Mouse (Mus musculus): Measurements from ENCODE around the gene Rasip1. TPM values are rescaled to one million over a fixed set of nuclear protein-coding genes. Genes with fewer than 3 reads are reported as not detected.

Gene Rasip1
- 10 to 100 TPM; 51.9 to 52.4 TPM for total RNA-seq (2021)

DNA sequence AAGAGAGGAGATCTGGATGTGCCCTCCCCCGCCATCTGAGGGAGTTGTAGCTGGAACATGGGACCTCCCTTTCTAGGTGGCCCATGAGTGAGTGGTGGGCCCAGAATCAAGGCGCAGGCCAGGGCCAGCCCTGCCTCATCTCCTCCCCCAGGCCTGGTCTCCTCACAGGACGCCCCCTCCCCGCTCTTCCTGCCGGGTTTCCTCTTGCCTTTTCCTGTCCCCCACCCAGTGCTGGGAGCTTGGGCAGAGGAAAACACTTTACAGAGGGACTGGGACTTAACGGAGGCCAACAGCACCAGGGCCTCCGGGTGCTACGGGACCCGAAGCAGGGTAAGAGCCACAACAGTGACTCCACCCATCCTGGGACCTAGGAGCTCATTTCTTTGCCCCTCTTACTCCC is at the start of gene Rasip1:
Gene Rasip1 (plus strand): TSS at position 228 of the 400 bp plus-strand sequence.
- peak; percentile 60 to 62 for DNase-seq
- intact Hi-C loops (cut with DNase I): no loop called here

DNA sequence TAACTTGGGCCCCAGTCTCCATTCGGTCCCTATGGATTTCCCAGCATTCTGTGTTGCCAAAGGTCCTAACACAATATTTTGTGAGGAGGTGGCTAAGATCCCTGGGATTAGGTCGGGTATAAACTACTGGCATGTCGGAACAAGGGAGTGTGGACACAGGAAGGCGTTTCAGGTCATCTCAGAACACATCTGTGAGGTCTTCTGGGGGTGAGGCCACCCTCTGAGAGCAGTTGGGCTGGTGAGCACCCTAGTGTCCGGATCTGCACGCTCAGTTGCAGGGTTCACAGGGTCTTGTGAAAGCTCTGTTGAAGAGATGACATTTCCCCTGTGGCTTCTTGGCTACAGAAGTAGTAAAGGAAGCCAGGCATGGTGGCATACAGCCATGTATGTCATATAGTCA is 41.4 kb upstream of the Rasip1 start:
- intact Hi-C loops (cut with DNase I): no loop called here
- no peak for DNase-seq

DNA sequence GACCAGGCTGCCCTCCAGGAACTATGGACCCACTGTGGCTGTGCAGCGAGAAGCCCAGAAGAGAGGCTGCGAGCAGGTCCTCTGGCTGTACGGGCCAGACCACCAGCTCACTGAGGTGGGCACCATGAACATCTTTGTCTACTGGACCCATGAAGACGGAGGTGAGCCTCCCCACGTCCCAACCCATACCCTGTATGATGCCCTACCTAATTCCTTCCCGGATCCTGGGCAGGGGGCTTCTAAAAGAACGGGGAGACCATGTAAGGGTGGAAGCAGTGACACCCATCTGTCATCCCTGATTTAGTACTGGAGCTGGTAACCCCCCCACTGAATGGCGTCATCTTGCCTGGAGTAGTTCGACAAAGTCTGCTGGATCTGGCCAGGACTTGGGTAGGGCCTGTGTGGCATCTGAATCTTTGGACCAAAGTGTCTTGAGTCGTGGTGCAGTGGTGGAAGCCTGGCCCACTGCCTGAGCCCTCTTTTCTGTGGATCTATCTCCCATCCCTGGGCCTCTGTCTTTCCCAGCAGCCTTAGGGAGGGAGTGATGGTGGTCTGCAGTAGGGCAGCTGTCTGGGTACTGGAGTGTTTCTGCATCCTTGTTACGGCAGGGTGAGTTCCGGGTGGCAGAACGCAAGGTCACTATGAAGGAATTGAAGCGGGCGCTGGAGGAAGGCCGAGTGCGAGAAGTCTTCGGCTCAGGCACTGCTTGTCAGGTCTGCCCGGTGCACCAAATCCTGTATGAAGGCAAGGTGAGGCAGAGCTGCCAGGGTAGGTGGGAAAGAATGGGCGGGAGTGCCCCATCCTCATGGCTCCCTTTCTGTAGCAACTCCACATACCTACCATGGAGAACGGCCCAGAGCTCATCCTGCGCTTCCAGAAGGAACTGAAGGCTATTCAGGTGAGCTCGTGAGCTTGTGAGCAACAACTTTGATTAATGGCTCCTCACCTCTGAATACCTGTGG is 39.4 kb upstream of the Rasip1 start:
- intact Hi-C loops (cut with DNase I): loop anchor here (2.0 kb wide), 1 partner anchor 17 kb away; the partner anchor contains the start of gene Bcat2
- no peak for DNase-seq

DNA sequence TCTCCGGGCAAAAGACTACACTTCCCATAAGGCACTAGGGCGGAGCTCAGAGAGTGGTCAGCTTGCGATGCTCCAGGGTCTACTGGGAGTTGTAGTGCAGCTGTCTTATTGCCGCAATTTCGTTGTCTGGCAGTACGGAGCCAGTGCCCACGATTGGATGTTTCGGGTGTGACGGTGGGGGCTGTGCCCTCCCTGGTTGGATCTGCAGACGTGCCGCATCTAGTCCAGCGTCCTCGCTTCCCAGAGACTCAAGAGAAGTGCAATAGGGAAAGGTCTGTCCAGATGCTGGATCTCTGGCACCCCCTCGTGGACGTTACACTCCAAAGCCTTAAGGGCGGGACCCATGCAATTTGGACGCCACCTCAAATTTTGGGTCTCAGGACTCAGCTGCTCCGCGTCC is 38.1 kb upstream of the Rasip1 start:
- DNase-seq: peak; percentile 96 to 97
- intact Hi-C loops (cut with DNase I): loop anchor here (2.0 kb wide), 1 partner anchor 18 kb away; the partner anchor contains the start of gene Bcat2

DNA sequence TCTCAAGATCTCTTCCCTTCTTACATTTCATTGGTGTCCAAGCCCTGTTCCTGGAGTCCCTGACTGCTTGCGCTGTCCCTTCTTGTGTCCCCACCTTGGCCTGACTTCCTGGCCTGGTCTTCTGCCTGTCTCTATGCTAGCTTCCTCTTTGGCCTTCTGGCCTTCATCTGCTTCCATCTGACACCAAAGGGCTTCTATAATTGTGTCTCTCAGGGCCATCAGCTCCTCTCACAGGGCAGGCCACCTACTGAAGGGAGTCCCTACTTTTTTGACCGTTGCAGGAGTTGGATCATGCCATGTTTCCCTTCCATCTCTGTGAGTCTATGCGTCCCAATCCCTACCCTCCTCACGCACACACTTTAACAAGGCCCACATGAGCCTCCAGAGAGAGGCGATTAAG is 37.4 kb upstream of the Rasip1 start:
- DNase-seq: no peak
- intact Hi-C loops (cut with DNase I): loop anchor here (1.0 to 2.0 kb wide), 2 partner anchors 19 to 34 kb away; partner anchors contain the start of gene Bcat2

DNA sequence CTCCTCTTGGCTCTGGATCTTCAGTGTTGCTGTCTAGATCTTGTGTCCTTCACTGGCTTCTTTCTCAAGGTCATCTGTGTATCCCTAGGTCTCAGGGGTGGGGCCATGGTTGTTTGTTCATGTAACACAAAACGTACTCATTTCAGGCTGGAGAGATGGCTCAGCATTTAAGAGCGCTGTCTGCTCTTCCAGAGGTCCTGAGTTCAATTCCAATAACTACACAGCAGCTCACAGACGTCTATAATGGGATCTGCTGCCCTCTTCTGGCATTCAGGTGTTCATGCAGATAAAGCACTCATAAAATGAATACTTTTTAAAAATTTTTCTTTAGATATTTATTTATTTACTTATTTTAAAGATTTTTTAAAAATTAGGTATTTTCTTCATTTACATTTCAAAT is 36.4 kb upstream of the Rasip1 start:
- no peak for DNase-seq
- intact Hi-C loops (cut with DNase I): loop anchor here (1.0 kb wide), 1 partner anchor 35 kb away; no protein-coding TSS in a partner anchor

DNA sequence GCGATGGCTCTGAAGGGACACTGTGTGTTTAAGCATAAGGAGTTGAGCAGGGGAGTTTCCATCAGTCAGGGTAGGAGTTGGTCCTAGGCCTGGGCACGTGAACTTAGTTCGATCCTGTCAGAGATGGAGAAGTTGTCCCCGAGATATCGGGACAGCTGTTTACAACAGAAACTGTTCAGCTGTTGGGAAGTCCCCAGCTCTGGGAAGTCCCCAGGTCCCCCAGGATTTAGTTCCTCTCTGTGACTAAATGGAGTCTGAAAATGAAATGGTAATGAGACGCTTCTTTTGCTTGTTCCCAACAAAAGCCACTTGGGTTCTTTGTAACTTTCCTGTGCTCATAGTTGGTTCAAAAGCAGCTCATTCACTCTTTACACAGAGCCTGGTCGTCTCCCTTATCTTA is 35.4 kb upstream of the Rasip1 start:
- no peak for DNase-seq
- intact Hi-C loops (cut with DNase I): no loop called here

DNA sequence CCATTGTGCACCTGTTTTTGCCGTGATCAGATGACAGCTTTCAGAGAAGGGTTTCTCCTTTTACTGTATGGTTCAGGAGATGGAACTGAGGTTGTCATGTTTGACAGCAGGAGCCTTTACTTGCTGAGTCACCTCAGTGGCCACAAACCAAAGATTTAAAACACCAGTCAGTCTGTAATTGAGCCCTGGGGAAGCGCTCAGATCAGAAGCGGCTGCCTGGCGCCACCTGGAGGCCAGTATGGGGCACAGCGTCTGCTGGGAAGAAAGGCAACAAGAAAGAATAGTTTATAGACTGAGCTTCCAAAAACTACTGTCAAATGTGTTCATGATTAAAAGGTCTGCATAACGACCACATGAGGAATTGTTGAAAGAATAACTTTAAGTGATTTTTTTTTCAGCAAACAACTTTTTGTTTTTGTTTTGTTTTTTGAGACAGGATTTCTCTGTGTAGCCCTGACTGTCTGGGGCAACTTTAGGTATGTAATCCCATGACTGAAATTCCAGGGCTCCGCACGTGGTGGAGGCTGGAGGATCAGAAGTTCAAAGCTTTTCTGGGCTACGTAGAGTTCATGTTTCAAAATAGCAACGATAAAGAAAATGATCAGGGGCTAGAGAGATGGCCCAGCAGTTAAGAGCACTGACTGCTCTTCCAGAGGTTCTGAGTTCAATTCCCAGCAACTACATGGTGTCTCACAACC is 34.0 kb upstream of the Rasip1 start:
- DNase-seq: peak; percentile 79 to 85
- intact Hi-C loops (cut with DNase I): loop anchor here (1.0 kb wide), 1 partner anchor 89 kb away; no protein-coding TSS in a partner anchor

DNA sequence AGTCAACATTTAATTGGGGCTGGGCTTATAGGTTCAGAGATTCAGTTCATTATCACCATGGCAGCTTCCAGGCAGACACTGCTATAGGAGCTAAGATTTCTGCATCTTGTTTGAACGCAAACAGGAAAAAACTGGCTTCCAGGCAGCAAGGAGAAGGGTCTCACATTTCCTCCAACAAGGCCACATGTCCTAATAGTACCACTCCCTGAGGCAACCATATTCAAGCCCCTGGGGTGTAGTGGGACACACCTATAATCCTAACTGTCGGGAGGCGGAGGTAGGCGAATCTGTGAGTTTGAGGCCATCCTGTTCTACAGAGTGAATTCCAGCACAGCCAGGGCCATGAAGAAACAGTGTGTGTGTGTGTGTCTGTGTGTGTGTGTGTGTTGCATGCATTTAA is 32.1 kb upstream of the Rasip1 start:
- no peak for DNase-seq
- intact Hi-C loops (cut with DNase I): loop anchor here (2.0 kb wide), 1 partner anchor 30 kb away; no protein-coding TSS in a partner anchor

DNA sequence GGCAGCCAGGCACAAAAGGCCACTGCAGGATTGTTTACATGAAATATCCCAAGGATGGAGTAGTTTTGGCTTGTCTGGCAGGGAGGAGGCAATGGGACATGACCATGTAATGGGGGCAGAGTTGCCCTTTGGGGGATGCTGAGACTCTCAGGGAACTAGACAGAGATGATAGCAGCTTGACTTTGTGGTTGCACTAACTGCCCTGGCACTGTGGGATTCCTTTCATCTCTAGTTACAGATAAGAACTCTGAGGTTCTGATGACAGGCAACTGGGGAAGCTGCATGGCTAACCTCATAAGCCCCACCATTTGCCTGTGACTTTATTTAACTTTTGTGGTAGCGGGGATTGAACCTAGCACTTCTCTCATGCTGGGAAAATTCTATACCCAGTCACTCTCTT is 31.2 kb upstream of the Rasip1 start:
- no peak for DNase-seq
- intact Hi-C loops (cut with DNase I): no loop called here

DNA sequence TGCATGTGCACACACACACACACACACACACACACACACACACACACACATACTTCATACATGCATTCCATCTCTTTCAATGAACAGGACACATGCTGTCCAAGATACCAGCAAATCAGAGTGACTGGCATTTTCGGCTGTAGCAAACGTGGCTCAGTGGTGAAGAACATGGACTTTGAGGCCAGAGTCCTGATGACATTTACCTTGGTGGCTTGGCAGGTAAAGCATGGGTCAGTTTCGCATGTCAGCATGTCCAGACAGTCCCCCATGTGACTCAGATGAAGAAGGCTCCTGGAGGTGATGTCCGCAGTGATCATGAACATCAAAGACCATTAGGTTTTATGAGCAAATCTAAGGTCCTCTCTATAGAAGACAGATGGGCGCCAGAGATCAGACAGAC is 30.3 kb upstream of the Rasip1 start:
- intact Hi-C loops (cut with DNase I): no loop called here
- no peak for DNase-seq

DNA sequence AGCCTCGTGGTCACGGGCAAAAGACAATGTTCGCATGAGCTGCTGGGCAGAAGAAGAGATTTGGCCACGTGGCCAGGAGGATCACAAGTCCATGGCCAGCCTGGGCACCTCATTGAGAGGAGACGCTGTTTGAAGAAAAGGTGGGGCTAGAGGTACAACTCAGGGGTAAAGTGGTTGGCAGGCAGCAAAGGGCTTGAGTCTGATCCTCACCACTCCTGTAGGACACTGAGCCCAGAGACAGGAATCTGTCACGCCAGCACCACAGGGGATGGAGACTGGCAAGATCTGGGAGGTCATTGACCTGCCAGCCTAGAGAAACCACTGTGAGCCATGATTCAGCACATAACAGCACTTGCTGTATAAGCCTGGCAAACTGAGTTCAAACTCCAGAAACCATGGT is 29.8 kb upstream of the Rasip1 start:
- intact Hi-C loops (cut with DNase I): no loop called here

DNA sequence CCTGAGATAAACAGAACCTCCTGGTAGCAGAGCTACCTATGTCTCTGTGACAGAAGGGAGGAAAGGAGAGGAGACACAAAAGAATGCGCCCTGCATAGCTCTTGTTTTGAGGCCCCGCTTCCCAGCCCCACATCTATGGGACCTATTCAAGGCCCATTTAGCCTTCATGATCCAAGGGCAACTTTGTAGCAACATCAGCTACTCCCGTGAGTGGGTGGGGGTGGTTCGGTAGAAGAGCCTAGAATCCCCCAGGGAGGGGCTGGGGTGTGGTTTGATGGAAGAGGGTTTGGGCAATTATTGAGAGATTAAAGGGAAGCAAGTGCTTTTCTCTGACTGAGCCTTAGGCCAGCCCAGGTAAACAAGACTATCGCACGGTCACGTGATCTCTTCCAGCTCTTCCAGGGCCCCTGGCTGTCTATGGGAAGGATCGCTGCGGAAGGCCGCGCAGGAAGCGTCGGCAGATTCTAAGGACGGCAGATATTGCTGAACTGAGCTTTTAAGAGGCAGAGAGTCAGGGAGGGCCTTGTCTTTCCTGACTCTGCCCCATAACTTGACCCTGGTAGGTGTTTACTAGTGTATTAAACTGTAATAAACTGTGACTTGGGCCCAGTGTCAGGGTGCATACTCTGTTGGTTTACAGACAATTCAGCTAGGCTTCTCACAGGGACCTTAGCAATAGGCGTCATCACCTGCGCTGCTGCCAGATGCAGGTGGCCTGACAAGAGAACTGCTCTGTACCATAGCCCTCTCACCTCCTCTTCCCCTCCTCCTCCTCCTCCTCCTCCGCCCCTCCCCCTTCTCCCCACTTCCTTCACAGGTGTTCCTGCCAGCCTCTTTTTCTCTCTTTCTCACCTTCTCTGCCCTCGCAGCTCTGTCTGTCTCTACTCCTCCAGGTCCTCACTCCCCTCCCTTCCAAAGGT is 28.1 kb upstream of the Rasip1 start:
- no peak for DNase-seq
- intact Hi-C loops (cut with DNase I): no loop called here

More for the DNA sequence above, 29.8 kb upstream of the Rasip1 start:
- no peak for DNase-seq

DNA sequence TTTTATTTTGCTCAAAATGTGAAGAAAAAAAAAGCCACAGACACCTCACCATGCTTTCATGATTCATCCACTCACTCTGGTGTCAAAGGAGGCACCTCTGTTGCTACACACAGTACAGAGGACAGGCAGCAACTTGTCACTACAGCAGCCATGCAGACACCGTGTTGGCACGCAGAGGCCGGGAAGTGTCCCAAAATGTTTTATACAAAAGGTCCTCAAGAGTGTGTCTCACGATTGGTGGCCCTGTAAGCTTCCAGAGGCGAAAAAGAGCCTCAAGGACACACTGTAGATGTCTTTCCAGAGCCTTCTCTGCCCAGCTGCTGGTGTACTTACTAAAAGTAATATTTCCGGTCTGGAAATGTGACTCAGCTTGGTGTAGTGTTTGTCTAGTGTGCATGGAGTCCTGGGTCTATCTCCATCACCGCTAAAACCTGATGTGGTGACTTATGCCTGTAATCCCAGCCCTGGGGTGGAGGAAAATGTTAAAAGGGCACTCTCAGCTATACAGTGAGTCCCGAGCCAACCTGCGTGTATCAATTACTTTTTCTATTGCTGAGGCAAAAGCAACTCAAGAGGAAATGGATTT is 21.5 kb upstream of the Rasip1 start:
- DNase-seq: no peak
- intact Hi-C loops (cut with DNase I): no loop called here

DNA sequence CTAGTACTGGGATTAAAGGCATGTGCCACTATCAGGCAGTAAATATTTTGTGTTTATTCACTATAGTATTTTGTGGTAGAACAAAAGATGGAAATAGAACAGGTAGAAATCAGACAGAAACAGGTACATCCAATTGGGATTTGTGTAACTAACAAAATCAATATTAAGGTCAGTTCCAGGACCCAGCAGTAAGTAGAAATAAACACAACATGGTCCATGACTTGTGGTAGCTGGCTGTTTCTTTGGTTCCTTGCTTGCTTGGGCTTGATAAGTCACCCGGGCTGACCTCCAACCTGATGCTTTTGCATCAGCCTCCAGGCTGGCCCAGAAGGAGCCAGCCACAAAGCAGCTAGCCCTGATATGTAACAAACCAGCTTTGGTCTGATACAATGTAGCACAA is 17.8 kb upstream of the Rasip1 start:
- intact Hi-C loops (cut with DNase I): no loop called here
- DNase-seq: no peak

DNA sequence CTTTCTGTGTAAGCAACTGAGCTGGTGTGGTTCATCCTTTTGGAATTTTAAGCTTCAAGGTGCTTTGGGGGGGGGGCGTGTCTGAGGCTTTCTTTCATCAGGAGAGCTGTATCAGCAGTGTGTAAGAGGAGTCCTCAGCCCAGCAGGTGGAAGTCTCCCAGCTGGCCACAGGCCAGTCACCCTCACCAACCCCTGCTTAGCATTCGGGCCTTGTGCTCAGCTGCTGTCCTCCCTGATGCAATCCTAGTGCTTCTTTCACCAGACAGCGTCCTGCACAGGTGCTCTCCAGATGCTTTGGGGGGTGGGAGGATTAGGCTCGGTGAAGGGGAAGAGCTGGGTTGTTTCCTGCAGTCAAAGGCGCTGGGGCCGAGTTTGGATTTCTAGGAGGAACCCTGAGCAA is 11.0 kb upstream of the Rasip1 start:
- peak in 1 of 2 experiments; percentile 54 for DNase-seq
- intact Hi-C loops (cut with DNase I): no loop called here

DNA sequence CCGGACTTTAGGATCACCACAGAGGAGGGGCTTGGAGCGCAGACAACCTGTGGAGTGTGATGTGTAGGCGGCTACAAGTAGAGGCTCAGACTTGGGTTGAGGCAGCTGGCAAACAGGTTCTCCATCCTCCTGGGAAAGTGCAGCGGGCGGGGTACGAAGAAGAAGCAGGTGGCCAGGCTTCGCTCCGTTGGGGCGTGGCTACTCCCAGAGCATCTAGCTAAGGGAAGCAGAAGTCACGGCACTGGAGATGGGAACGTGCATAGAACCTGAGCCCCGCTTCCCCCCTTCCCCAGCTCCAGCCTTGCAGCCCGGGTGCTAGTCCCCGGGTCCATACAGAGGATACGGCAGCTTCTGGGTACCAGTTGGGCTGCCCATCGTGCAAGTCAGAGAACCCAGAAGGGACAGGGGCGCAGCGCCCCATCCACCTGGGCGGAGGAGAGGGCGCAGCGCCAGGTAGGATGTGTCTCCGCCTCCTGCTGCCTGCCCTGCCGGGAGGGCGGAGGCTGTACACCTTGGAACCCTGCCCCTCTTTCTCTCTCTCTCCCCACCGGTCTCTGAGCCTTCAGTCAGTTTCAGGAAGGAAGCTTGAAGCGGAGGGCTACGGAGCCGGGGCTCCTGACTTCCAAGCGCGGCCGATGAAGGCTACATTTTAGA is 10.1 kb upstream of the Rasip1 start, which contains the start of gene Fut1:
Gene Fut1 (plus strand): TSS at position 248 of the 654 bp plus-strand sequence.
- DNase-seq: no peak

DNA sequence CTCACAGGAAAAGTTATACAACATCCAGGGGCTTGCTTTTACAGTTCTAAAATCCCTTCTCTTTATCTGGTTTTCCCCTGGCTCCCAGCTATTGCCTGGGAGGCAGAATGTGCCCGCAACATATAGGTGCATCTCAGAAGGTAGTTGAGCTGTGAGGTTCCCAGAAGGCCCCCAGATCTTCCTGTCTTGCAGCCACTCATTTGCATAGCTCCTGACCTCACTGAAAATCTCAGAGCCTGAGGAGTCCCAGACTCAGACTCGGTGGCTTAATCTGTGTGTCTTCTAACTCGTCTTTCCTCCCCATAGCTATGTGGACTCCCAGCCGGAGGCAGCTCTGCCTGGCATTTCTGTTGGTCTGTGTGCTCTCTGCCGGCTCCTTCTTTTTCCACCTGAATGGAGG is 9.0 kb upstream of the Rasip1 start:
- intact Hi-C loops (cut with DNase I): no loop called here
- no peak for DNase-seq

More for the DNA sequence above, 10.1 kb upstream of the Rasip1 start, which contains the start of gene Fut1:
- intact Hi-C loops (cut with DNase I): no loop called here

DNA sequence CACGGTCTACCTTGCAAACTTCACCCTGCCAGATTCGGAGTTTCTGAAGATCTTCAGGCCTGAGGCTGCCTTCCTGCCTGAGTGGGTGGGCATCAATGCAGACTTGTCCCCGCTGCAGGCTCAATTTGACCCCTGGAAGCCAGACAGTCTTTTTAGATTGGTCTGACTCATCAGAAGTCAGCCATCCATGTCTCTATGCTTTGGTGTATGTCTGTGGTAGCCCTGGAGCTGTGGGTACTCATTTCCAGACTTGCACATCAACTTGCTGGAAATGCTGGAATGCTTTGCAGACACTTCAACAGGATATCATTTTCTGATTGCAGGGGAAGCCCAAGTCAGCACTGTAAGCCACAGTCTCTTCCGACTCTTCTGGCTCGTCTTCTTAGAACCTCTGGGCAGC is 7.7 kb upstream of the Rasip1 start:
- DNase-seq: no peak
- intact Hi-C loops (cut with DNase I): no loop called here
